Mouse (Mus musculus): ENCODE data around the gene Gm3139.
"Not testable (repeated sequence)": the region's sequence is repeated elsewhere in the genome, so short reads cannot be mapped to it uniquely, and the experiment has no call there.

Gm3139 gene

DNA sequence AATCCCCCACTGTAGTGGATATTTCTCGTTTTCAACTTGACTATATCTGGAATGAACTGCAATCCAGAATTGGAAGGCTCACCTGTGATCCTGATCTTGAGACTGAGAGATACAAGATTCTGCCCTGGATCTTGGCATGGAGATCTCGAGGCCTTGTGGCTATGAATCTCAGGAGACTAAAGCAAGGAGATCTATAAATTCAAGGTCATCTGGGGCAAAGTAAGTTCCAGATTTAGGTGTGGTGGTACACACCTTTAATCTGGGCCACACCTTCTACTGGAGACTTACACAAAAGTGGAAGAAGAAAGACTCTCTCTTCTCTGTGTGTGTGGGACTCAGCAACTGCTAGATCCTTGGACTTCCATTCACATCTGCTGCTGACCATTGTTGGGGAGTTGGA lies at the start of gene Gm3139:
Gene Gm3139, plus strand, starts transcription at position 301 of the 400 bp plus-strand sequence.
- DNase-seq (ENCODE audit: extremely low spot score, low read depth, low spot score): not testable (repeated sequence)
